In the genomic region with DNA sequence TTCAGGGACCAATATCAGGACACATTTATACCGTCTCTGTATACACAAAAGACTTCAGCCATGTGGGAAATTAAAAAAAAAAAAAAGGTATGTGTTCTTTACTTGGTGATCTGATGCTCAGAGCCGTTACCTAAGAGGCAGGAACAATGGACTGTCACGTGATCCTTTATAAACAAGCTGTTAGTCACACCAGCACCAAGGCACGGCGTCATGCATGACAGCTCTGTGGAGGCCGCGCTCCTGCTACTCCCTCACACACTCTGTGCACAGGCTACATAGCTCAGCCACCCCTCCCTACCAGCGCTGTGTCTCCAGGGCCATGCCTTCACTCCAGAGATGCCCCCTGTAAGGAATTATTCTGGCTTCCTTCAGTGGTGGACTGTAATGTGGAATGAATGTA, we compare ENCODE assay signal across 8 mouse cellular contexts. TPM values are rescaled to one million over a fixed set of nuclear protein-coding genes. Genes with fewer than 3 reads are reported as not detected.
DNase-seq lines count a peak whose midpoint lies in the region; ATAC-seq lines count a peak whose summit lies in the region.

No protein-coding gene starts in this region.

- peak; percentile 66 for ATAC-seq in hindbrain, embryonic 16.5 days

- no peaks in the 10 kb centered on the region for H3K27me3 ChIP-seq in hindbrain, embryonic 16.5 days (replicated peaks; ENCODE audit: control insufficient read depth, insufficient read depth, low read length)

- peak; percentile 70 for DNase-seq in embryo, embryonic 10 days (ENCODE audit: low spot score)
- no peak for DNase-seq in embryo, embryonic 9.5 days (ENCODE audit: extremely low spot score)
- DNase-seq in brain, adult 2 months (ENCODE audit: low read depth, low spot score): peak; percentile 63
- DNase-seq in lung, postnatal 36 days: peak; percentile 41
- no peak for DNase-seq in Muller cell, postnatal 12 days (ENCODE audit: inconsistent ontology term)
- no peak for DNase-seq in left cerebral cortex, adult 9 months (ENCODE audit: low spot score in 2 of 2)
- no peak for DNase-seq in urinary bladder, adult 18-20 months (ENCODE audit: low spot score in 2 of 2)

- H3K9ac ChIP-seq in hindbrain, embryonic 16.5 days (ENCODE audit: low read depth, low read length): peak overlapping the region; percentile 17; the same call in 1 of the 2 replicates

- peak overlapping the region; percentile 23; the same call in 1 of the 2 replicates for H3K27ac ChIP-seq in hindbrain, embryonic 16.5 days (ENCODE audit: low read depth, low read length)

- peaks cover 9% of the 10 kb centered on the region for H3K4me1 ChIP-seq in hindbrain, embryonic 16.5 days (ENCODE audit: control insufficient read depth, insufficient read depth, low read depth, low read length)

- WGBS in hindbrain, embryonic 16.5 days: 12% methylated on average over 8 of the region's 8 CpGs

- H3K4me2 ChIP-seq in hindbrain, embryonic 16.5 days (ENCODE audit: low read length): peak overlapping the region; percentile 39

- H3K36me3 ChIP-seq in hindbrain, embryonic 16.5 days (ENCODE audit: control insufficient read depth, insufficient read depth, low read length): no peaks in the 10 kb centered on the region

- H3K9me3 ChIP-seq in hindbrain, embryonic 16.5 days (ENCODE audit: control insufficient read depth, low read length): no peaks in the 10 kb centered on the region

- H3K4me3 ChIP-seq in hindbrain, embryonic 16.5 days (ENCODE audit: low read length): no peak overlapping the region

RNA-seq across cellular contexts. Expression of gene Ankrd6, which starts 34.7 kb away (rescaled TPM):
- 22.2 and 27.1 TPM in 2 replicates for polyA plus RNA-seq in hindbrain, embryonic 16.5 days (2015; fragmentation: Nextera tagmentation; extraction: Ambion mirVana)

Comparison
In these comparisons a context has a peak if more than half of its experiments do, and no peak if none do; other contexts are left out.
1. DNase-seq: peak in embryo, embryonic 10 days (single experiment), brain, adult 2 months (single experiment) and lung, postnatal 36 days (single experiment); none in embryo, embryonic 9.5 days (single experiment), Muller cell, postnatal 12 days (single experiment), left cerebral cortex, adult 9 months (0 of 2) and urinary bladder, adult 18-20 months (0 of 2).